Mouse (Mus musculus): ENCODE measurements around the gene Fsd1l. TPM values are rescaled to one million over a fixed set of nuclear protein-coding genes. Genes with fewer than 3 reads are reported as not detected.
"Not testable (repeated sequence)": the region's sequence is repeated elsewhere in the genome, so short reads cannot be mapped to it uniquely, and the experiment has no call there.

The Fsd1l gene
- total RNA-seq, 2 experiments from 2014 or later: 4.9 to 9.9 TPM

DNA sequence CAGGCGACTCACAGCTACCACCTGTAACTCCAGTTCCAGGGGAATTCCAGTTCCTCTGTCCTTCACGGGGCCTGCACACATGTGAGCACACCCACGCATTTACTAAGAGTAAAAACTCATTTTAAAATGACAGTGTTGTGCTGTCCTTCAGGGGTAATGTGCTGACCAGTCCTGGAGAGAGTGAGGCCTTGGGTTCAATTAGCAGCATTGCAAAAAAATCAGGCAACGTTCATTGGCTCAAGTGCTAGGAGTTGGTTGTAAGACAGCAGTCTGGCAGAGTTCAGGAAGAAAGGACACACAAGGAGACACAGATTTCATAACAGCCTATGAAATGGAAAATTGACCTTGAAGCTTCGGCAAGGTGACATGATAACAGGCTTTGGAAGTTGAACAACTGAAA, 87.0 kb downstream of the Fsd1l start:
- ATAC-seq (replicated peaks; ENCODE audit: low FRiP score, low TSS enrichment, poor library complexity, severe bottlenecking): no peak

DNA sequence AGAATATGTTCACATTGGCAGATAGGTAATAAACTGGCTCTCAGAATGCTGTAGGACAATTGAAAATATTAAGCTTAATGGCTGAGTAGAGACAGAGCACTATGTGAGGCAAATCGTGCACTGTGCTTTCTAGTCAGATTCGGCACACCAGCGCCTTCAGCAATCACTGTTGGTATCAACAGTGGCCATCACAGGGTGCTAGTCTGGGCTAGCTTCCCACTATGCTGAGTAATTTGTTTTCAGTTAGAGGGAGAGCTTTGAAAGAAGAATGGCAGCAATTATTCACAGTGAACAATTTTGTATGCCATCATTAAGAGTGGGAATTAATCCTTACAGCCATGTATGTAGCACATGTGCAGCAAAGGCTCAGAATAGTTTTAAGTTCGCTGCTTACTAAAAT, 91.2 kb downstream of the Fsd1l start:
- no peak for ATAC-seq (replicated peaks; ENCODE audit: low FRiP score, low TSS enrichment, poor library complexity, severe bottlenecking)

DNA sequence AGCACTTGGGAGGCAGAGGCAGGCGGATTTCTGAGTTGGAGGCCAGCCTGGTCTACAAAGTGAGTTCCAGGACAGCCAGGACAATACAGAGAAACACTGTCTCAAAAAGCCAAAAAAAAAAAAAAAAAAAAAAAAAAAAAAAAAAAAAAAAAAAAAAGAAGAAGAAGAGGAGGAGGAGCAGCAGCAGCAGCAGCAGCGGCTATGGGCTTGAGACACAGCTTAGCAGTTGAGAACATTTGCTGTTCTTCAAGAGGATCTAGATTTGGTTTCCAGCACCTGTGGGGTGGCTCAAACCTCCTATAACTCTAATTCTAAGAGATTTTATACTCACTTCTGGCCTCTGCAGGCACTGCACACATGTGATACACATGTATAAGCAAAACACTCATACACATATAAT, 94.8 kb downstream of the Fsd1l start:
- ATAC-seq (replicated peaks; ENCODE audit: low FRiP score, low TSS enrichment, poor library complexity, severe bottlenecking): not testable (repeated sequence)

DNA sequence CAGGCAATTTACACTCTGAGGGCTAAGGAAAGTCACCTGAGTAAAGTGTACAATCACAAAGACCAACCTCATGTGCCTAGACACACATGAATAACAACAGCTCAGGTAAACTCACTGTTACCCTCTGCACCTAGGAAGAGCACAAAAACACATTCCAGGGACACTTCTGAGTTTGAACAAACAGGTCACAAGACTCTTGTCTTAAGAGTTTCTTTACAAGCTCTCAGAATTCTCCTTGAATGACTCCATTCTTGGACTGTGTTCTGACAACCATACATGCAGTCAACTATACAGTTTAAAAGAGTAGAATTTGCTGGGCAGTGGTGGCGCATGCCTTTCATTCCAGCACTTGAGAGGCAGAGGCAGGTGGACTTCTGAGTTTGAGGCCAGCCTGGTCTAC, 96.8 kb downstream of the Fsd1l start:
- ATAC-seq (replicated peaks; ENCODE audit: low FRiP score, low TSS enrichment, poor library complexity, severe bottlenecking): no peak

DNA sequence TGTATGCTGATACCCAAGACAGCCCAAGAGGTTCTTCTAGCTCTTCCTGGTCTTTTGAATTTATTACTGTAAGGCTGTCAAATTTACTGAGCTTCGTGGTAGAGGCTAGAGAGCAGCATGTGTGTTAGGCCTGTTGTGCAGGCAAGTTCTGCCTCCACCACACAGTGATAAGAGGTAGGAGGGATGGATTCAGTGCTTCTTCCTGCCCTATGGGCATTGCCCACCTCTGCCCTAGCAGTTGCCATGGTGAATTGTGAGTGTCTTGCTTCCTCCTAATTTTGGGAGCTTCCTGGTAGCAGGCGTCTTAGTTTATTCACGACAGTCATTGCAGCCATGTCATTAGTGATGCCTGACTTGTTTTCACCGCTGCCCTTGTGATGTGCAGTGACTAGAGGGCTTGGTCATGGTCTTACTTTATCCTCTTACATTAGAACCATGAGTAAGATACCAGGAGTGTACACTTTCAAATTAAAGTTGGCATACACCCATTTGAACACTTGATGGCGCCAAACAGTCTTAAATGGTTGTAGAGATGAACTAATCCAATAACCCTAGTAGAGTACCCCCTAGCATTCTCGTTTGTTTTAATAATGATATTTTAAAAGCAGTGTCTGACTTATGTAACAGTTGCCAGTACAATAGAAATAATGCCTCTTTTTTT, 107.8 kb downstream of the Fsd1l start:
- peak; percentile 80 for ATAC-seq (replicated peaks; ENCODE audit: low FRiP score, low TSS enrichment, poor library complexity, severe bottlenecking)

DNA sequence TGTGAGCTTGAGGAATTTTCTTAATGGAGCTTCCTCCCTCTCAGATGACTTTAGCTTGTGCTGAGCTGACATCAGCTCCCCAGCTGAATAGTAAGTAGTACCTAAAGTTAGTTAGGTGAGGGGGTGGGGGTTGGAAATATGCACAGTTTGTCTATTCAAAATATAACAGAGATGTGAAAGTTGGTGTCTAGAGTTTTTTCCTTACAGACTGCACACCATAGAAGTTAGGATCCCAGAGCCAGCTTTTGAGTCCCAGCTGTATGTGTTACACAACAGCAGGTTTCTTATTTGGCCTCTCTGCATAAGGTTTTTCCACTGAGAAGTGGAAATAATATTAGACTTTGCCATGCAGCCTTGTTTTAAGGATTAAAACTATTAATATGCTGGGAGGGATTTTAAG, 118.6 kb downstream of the Fsd1l start:
- no peak for ATAC-seq (replicated peaks; ENCODE audit: low FRiP score, low TSS enrichment, poor library complexity, severe bottlenecking)

DNA sequence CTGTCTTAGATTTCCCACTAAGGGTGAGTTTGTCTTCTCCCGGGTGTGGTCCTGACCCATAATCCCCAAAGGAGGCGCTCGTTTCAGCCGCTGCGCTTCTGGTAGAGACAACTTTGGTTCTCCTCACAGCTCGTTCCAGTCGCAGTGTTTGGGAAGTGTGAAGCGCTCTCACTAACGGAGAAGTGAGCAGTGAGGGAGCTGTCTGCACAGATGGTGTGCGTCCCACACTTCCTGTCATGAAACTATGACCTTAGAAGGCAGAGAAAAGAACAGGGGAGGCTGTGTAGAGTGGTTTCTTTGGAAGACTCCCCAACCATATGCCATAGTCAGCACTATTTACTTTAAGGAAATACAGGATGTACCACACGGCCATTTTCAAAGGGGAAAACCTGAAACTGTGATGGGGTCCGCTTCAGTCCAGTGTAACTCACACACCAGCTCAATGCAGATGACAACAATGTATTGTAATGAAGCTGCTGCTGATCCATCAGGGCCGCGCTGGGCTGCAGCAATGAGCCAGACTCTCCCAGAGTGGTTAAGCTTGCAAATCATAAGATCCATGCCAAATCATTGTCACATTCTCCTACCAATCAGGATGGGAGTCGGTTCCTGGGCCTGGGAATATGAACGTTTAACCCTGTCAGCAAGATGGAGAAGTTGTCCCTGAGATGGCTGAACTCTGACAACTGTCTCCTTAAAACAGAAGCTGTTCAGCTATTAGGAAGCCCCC, 119.3 kb downstream of the Fsd1l start:
- no peak for ATAC-seq (replicated peaks; ENCODE audit: low FRiP score, low TSS enrichment, poor library complexity, severe bottlenecking)

Other genes starting within 250 kb of the Fsd1l start
- gene Slc44a1, start 191.1 kb upstream of the Fsd1l start, total RNA-seq (2014; fragmentation: Nextera tagmentation): 21.7 and 24.2 TPM in 2 replicates
- 18.0 and 21.5 TPM in 2 replicates for gene Slc44a1, start 191.1 kb upstream of the Fsd1l start, total RNA-seq (2017)
- 9.4 and 9.9 TPM in 2 replicates for gene Fktn, start 82.5 kb downstream of the Fsd1l start, total RNA-seq (2014; fragmentation: Nextera tagmentation)
- 5.8 and 6.2 TPM in 2 replicates for gene Fktn, start 82.5 kb downstream of the Fsd1l start, total RNA-seq (2017)
- gene Tal2, start 148.2 kb downstream of the Fsd1l start, total RNA-seq (2014; fragmentation: Nextera tagmentation): not detected in 2 replicates
- gene Tal2, start 148.2 kb downstream of the Fsd1l start, total RNA-seq (2017): 0.09 and 0.50 TPM in 2 replicates
- gene Tmem38b, start 194.6 kb downstream of the Fsd1l start, total RNA-seq (2014; fragmentation: Nextera tagmentation): 2.3 and 3.4 TPM in 2 replicates
- gene Tmem38b, start 194.6 kb downstream of the Fsd1l start, total RNA-seq (2017): 2.1 and 2.3 TPM in 2 replicates

Data from megakaryocyte-erythroid progenitor cell, adult 5-6 weeks (primary cell).